Mouse (Mus musculus) heart, adult 2 months (tissue): ENCODE results near the gene Gm20388.

Experiments used
- CTCF ChIP-seq: fragments of 200-600 bp; IDR thresholded peaks from 2 replicates; pipeline ENCODE4 v1.8.1; 2022; ENCODE audit warnings: antibody characterized with exemption, mild to moderate bottlenecking, moderate library complexity
- POLR2A ChIP-seq: fragments of 200-500 bp; IDR thresholded peaks from 2 replicates; pipeline ENCODE4 v1.6.1; 2011; ENCODE audit warnings: mild to moderate bottlenecking, low read depth, low read length, control low read depth; ENCODE audit not compliant: insufficient read depth

DNA sequence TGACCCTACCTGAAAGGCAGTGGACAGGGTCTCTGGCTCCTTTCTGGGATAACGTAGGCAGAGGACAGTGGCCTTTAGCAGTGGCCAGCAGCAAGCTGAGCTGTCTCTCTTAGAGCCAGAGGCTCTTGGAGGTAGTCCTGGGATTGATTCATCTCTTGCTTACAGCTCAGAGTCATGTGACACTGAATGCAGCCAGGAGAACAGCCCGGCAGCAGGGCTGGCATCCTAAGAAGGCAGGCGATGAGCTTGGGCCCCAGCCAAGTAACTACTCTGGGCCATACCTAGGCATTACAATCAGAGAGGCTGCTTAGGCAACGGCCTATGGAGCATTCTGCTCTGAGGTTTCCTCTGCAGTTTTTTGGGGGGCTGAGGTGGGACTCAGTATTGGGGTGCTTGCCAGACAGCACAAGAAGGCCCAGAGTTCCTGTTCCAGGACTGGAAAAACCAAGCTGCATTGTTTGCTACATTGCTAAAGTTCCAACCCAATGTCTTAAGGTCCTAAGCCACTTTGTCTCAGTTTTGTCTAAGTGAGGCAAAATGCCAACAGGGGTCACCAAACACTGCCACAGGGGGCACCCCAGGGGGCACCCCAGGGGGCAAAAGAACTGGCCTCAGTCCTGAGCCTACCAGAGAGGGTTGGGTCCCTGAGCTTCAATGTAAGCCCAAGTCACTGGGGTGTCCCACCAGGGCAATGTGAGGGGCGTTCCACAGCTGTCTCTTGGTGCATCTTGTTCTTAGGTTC is 2437.3 kb downstream of the Gm20388 start:
- no peak for TF ChIP-seq CTCF
- no peak for TF ChIP-seq POLR2A
